Mouse (Mus musculus) ES-Bruce4 (cell line): ENCODE data around the gene Ryk.

ENCODE experiments used
- CTCF ChIP-seq: IDR thresholded peaks from one replicate; pipeline ENCODE4 v1.8.1; 2011; ENCODE audit warnings: low read depth, low read length
- POLR2A ChIP-seq: IDR thresholded peaks from one replicate; pipeline ENCODE4 v1.8.1; 2011; ENCODE audit warnings: low read length; ENCODE audit not compliant: insufficient read depth

DNA sequence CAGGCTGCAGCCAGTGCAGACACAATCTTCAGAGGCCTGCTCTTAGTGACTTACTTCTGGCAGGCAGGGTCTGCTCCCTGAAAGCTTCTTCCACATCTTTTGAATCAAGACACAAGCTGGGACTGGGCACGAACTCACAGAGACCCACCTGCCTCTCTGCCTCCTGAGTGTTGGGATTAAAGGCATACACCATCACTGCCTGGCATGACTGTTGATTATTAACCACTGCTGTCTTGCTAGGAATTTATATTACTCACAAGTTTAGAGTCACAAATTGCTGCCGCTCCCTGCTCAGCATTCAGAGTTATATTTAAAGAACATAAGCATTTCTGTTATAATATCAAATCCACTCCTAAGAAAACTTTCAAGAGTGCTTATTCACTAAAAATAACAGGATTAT lies 23.1 kb downstream of the Ryk start:
- no peak for TF ChIP-seq CTCF
- no peak for TF ChIP-seq POLR2A
